ENCODE assay signal across 7 mouse cellular contexts in genomic region chr4:139192499-139193175, GRCm38 (mm10). TPM values are rescaled to one million over a fixed set of nuclear protein-coding genes. Genes with fewer than 3 reads are reported as not detected.
DNase-seq lines count a peak whose midpoint lies in the region; ATAC-seq lines count a peak whose summit lies in the region.

Capzb (plus strand) TSS chr4:139192899.

- peak; percentile 97 for ATAC-seq in intestine, embryonic 15.5 days

- H3K4me1 ChIP-seq in intestine, embryonic 15.5 days (replicated peaks): peaks cover 45% of the 10 kb centered on the region
- H3K4me1 ChIP-seq in midbrain, embryonic 10.5 days: peaks cover 48% of the 10 kb centered on the region

- peak within 1 kb of the TSS; percentile 91 for H3K4me2 ChIP-seq in intestine, embryonic 15.5 days (replicated peaks)

- peak within 1 kb of the TSS; percentile 92 for H3K9ac ChIP-seq in intestine, embryonic 15.5 days

- WGBS in intestine, embryonic 15.5 days: under 1% methylated on average over 49 of the region's 69 CpGs
- WGBS in midbrain, embryonic 10.5 days: under 1% methylated on average over 54 of the region's 69 CpGs

- no peaks in the 10 kb centered on the region for H3K9me3 ChIP-seq in intestine, embryonic 15.5 days
- H3K9me3 ChIP-seq in midbrain, embryonic 10.5 days (replicated peaks): no peaks in the 10 kb centered on the region

- intact Hi-C loops in gastrocnemius, postnatal 36 days (cut with DNase I): loop anchor here (5.0 kb wide), 2 partner anchors 55 to 100 kb away; partner anchors contain the start of gene Nbl1
- intact Hi-C loops in left cerebral cortex, postnatal 25 days (cut with DNase I): loop anchor here (1.0 to 5.0 kb wide), 4 partner anchors 50 to 118 kb away; partner anchors contain the start of genes Akr7a5, Minos1, Nbl1 and Pqlc2

- peak within 1 kb of the TSS; percentile 95 for H3K27ac ChIP-seq in intestine, embryonic 15.5 days
- peak within 1 kb of the TSS; percentile 96 for H3K27ac ChIP-seq in midbrain, embryonic 10.5 days (replicated peaks)

- DNase-seq in adrenal gland, adult 18-20 months (ENCODE audit: low spot score in 2 of 2): peak; percentile 95 to 96
- DNase-seq in embryo, embryonic 11 days: peak; percentile 99
- peak; percentile 92 to 96 for DNase-seq in gastrocnemius, postnatal 36 days
- peak; percentile 96 to 97 for DNase-seq in left cerebral cortex, postnatal 25 days (ENCODE audit: low spot score in 2 of 2)
- peak; percentile 99 for DNase-seq in midbrain, embryonic 10.5 days (ENCODE audit: low spot score)
- peak; percentile 98 for DNase-seq in right cerebral cortex, postnatal 4 days

- H3K4me3 ChIP-seq in intestine, embryonic 15.5 days (replicated peaks): peak within 1 kb of the TSS; percentile 94
- peak within 1 kb of the TSS; percentile 96 for H3K4me3 ChIP-seq in midbrain, embryonic 10.5 days

- no peaks in the 10 kb centered on the region for H3K27me3 ChIP-seq in intestine, embryonic 15.5 days (replicated peaks)
- H3K27me3 ChIP-seq in midbrain, embryonic 10.5 days (ENCODE audit: low read depth, poor library complexity, severe bottlenecking): no peaks in the 10 kb centered on the region

- no peaks in the 10 kb centered on the region for H3K36me3 ChIP-seq in intestine, embryonic 15.5 days
- peaks cover 7% of the 10 kb centered on the region; the same call in 1 of the 2 replicates for H3K36me3 ChIP-seq in midbrain, embryonic 10.5 days

RNA-seq across cellular contexts. Expression of gene Capzb, which starts in this region (rescaled TPM):
- total RNA-seq in adrenal gland, adult 18-20 months (2021): 100 to 1,000 TPM; 351 to 362 TPM
- 100 to 1,000 TPM; 499 to 554 TPM for total RNA-seq in gastrocnemius, postnatal 36 days (2021)
- polyA plus RNA-seq in intestine, embryonic 15.5 days (2015; fragmentation: Nextera tagmentation; extraction: Ambion mirVana): 410 and 425 TPM in 2 replicates
- total RNA-seq in left cerebral cortex, postnatal 25 days (2021): 100 to 1,000 TPM; 350 to 351 TPM
- 330 and 349 TPM in 2 replicates for polyA plus RNA-seq in midbrain, embryonic 10.5 days (2016; fragmentation: Nextera tagmentation; extraction: Ambion mirVana)

Comparison
In these comparisons a context has a peak if more than half of its experiments do, and no peak if none do; other contexts are left out.
1. Peak in every context shown above with its lines: DNase-seq, ATAC-seq, H3K4me3 ChIP-seq and H3K27ac ChIP-seq.